Mouse (Mus musculus) forebrain, embryonic 14.5 days (tissue): ENCODE measurements around the gene Lhfpl2. TPM values are rescaled to one million over a fixed set of nuclear protein-coding genes. Genes with fewer than 3 reads are reported as not detected.

Experiments
- ATAC-seq: fragments of 200-750 bp; cut with Nextera tagmentation; 2 replicates; pipeline ENCODE4 v1.8.0; 2017; ENCODE audit warnings: mild to moderate bottlenecking, moderate library complexity
- DNase-seq: peaks from one replicate; pipeline ENCODE4 v3.0.0-alpha.2; 2015; ENCODE audit warnings: low spot score
- H3K27ac ChIP-seq: fragments of 300-500 bp; sonication (generic); 2 replicates; pipeline ENCODE4 v1.5.1; 2014; ENCODE audit warnings: low read depth, mild to moderate bottlenecking, control low read depth, low read length, moderate library complexity
- H3K27me3 ChIP-seq: fragments of 300-500 bp; sonication (generic); replicated peaks from 2 replicates; pipeline ENCODE4 v1.6.1; 2014; ENCODE audit warnings: low read length, control low read depth, mixed read lengths; ENCODE audit not compliant: control insufficient read depth, insufficient read depth
- H3K36me3 ChIP-seq: fragments of 300-500 bp; sonication (generic); 2 replicates; pipeline ENCODE4 v1.6.1; 2014; ENCODE audit warnings: low read length, control low read depth; ENCODE audit not compliant: control insufficient read depth, insufficient read depth
- H3K4me1 ChIP-seq: fragments of 300-500 bp; sonication (generic); 2 replicates; pipeline ENCODE4 v1.6.1; 2014; ENCODE audit warnings: antibody characterized with exemption, low read length, control low read depth; ENCODE audit not compliant: control insufficient read depth, insufficient read depth
- H3K4me2 ChIP-seq: fragments of 300-500 bp; sonication (generic); 2 replicates; pipeline ENCODE4 v1.6.1; 2014; ENCODE audit warnings: mild to moderate bottlenecking, control low read depth, low read length
- H3K4me3 ChIP-seq: fragments of 300-500 bp; sonication (generic); 2 replicates; pipeline ENCODE4 v1.5.1; 2014; ENCODE audit warnings: low read depth, low read length, control low read depth
- H3K9ac ChIP-seq: fragments of 300-500 bp; sonication (generic); 2 replicates; pipeline ENCODE4 v1.6.1; 2014; ENCODE audit warnings: mild to moderate bottlenecking, low read length, control low read depth, moderate library complexity
- H3K9me3 ChIP-seq: fragments of 300-500 bp; sonication (generic); replicated peaks from 2 replicates; pipeline ENCODE4 v1.6.1; 2016; ENCODE audit warnings: low read length, control low read depth, mixed read lengths; ENCODE audit not compliant: control insufficient read depth
- WGBS: fragments of 180-500 bp; shearing (Covaris S2); extraction: QIAGEN DNeasy Blood & Tissue Kit; methylation state at CpG from one replicate; pipeline ENCODE4 v1.1.7; 2014; 5-methylcytosine and 5-hydroxymethylcytosine counted together
- polyA plus RNA-seq: library from polyadenylated mRNA; unstranded; fragments of >200 nt; fragmentation: Nextera tagmentation; extraction: Ambion mirVana; gene quantifications from 2 replicates; pipeline ENCODE4 v1.2.1, GENCODE M21; 2014

Gene Lhfpl2
- polyA plus RNA-seq, 1 experiment from 2014 or later = 9.7 TPM

GRCm38 (mm10) chr13:94198616-94199015 lies 141.0 kb downstream of the Lhfpl2 start:
- H3K9me3 ChIP-seq = no peaks in the 10 kb centered on the region
- 0 out of 2 replicates have a peak, but pooled peaks cover 5% of the 10 kb centered on the region for H3K36me3 ChIP-seq
- no peaks in the 10 kb centered on the region for H3K4me1 ChIP-seq
- H3K27ac ChIP-seq = no peak overlapping the region
- H3K4me3 ChIP-seq = no peak overlapping the region
- no peaks in the 10 kb centered on the region for H3K27me3 ChIP-seq
- ATAC-seq (no peak), DNase-seq (no peak)
- 91% methylated on average over 6 of the region's 6 CpGs for WGBS
- no peak overlapping the region for H3K9ac ChIP-seq
- H3K4me2 ChIP-seq = no peak overlapping the region

- Histone ChIP-seq H3K36me3 (0 out of 2 replicates have a peak, but pooled peaks cover 5% of the 10 kb centered on the region), H3K4me1 (no peaks in the 10 kb centered on the region), H3K9me3 (no peaks in the 10 kb centered on the region), H3K4me2 (no peak overlapping the region), H3K27me3 (no peaks in the 10 kb centered on the region), H3K4me3 (no peak overlapping the region), H3K27ac (no peak overlapping the region), H3K9ac (no peak overlapping the region)
- no peak for DNase-seq
- WGBS = 81% methylated on average over 8 of the region's 8 CpGs
- ATAC-seq = no peak
Measured at GRCm38 (mm10) chr13:94199829-94200228, 142.2 kb downstream of the Lhfpl2 start.

DNA sequence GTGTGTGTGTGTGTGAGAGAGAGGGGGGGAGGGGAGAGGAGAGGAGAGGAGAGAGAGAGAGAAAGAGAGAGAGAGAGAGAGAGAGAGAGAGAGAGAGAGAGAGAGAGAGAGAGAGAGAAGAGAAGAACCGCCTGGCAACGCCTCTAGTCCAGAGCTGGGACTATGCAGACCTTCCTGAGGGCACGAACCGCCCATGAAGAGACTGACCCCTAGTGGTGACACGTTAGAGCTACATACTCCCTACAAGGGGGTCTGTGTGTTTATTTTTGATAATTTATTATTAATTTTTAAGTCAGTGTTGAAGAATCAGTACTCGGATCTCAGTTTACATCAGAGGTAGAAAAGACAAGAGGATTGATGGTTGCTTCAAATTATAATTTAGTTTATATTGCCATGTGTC lies 147.6 kb downstream of the Lhfpl2 start:
- H3K4me3 ChIP-seq = no peak overlapping the region

GRCm38 (mm10) chr13:94207973-94208372 lies 150.4 kb downstream of the Lhfpl2 start:
- Histone ChIP-seq H3K4me1 (peaks cover 8% of the 10 kb centered on the region; the same call in 1 of the 2 replicates), H3K27me3 (no peaks in the 10 kb centered on the region), H3K9ac (no peak overlapping the region), H3K4me3 (no peak overlapping the region), H3K36me3 (peaks cover 27% of the 10 kb centered on the region), H3K4me2 (no peak overlapping the region), H3K27ac (no peak overlapping the region), H3K9me3 (peaks cover 6% of the 10 kb centered on the region; the same call in 1 of the 2 replicates)
- ATAC-seq (no peak), DNase-seq (no peak)
- 97% methylated on average over 16 of the region's 16 CpGs for WGBS

More for the DNA sequence above, 147.6 kb downstream of the Lhfpl2 start:
- peaks cover 27% of the 10 kb centered on the region for H3K36me3 ChIP-seq
- 8% methylated on average over 6 of the region's 6 CpGs for WGBS
- no peaks in the 10 kb centered on the region for H3K4me1 ChIP-seq
- H3K9ac ChIP-seq = no peak overlapping the region
- no peak overlapping the region for H3K27ac ChIP-seq
- peaks cover 6% of the 10 kb centered on the region; the same call in 1 of the 2 replicates for H3K9me3 ChIP-seq
- H3K4me2 ChIP-seq = no peak overlapping the region
- H3K27me3 ChIP-seq = no peaks in the 10 kb centered on the region
- peak; percentile 79 for DNase-seq
- ATAC-seq = peak; percentile 90

DNA sequence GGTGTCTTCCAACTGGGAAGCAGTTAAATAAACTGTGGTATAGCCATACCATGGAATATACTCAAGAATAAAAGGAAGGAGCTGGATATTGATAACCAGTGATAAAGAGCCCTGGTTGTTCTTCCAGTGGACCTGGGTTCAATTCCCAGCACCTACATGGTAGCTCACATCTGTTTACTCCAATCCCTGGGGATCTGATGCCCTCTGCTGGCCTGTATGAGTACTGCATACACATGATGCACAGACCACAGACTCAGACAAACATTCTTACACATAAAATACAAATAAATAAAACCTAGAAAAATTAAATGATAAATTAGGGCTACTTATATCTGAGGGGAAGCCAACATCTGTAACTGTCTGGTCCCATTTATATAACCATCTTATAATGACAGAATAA lies 151.3 kb downstream of the Lhfpl2 start:
- H3K4me3 ChIP-seq = no peak overlapping the region
- peaks cover 6% of the 10 kb centered on the region; the same call in 1 of the 2 replicates for H3K9me3 ChIP-seq
- no peak overlapping the region for H3K4me2 ChIP-seq
- no peak overlapping the region for H3K27ac ChIP-seq
- ATAC-seq (no peak), DNase-seq (no peak)
- peaks cover 8% of the 10 kb centered on the region; the same call in 1 of the 2 replicates for H3K4me1 ChIP-seq
- no peak overlapping the region for H3K9ac ChIP-seq
- H3K36me3 ChIP-seq = peaks cover 23% of the 10 kb centered on the region
- H3K27me3 ChIP-seq = no peaks in the 10 kb centered on the region

DNA sequence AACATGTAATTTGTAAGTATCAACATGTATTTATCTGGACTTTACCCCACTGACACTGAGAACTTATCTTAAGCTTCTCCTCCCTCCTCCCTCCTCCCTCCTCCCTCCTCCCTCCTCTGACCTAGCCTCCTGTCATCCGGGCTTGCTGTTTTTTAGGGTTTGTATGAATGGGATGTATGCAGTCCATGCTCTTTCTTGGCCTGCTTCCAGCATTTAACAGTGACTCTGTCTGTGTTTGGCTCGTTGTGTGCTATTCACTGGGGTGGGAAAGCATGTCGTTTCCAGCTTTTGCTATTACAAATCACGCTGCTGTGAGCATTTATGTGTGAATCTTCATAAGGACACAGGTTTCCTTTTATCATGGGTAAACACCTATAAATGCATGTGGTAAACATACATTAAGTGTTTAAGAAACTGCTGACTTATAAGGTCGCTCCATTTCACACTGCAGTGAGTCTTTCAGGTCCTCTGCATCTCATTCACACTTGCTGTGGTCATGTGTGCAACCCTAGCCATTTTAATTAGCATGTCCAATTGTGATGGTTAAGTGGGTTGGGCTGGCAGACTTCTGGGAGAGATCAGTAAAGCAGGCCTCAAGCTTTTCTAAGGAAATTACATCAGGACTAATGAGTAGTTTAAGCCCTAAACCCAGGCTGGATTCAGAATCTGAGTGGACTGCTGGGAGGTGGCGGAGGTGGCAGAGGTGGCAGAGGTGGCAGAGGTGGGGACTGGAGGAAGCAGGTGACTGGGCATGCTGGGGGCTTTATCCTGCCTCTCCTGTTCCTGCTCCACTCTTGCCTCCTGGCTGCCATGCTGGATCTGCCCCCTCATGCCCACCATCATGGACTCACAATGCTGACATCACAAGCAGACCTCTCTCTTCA lies 153.9 kb downstream of the Lhfpl2 start:
- Histone ChIP-seq H3K9ac (no peak overlapping the region), H3K4me3 (no peak overlapping the region), H3K4me1 (peaks cover 8% of the 10 kb centered on the region; the same call in 1 of the 2 replicates), H3K27me3 (no peaks in the 10 kb centered on the region), H3K4me2 (no peak overlapping the region), H3K27ac (peak overlapping the region; percentile 56; the same call in 1 of the 2 replicates), H3K36me3 (peaks cover 18% of the 10 kb centered on the region), H3K9me3 (peaks cover 6% of the 10 kb centered on the region; the same call in 1 of the 2 replicates)
- WGBS = 8% methylated on average over 6 of the region's 6 CpGs
- DNase-seq = peak; percentile 79
- ATAC-seq = peak; percentile 93

- peak overlapping the region; percentile 56; the same call in 1 of the 2 replicates for H3K27ac ChIP-seq
- DNase-seq = no peak
- ATAC-seq = no peak
Measured at GRCm38 (mm10) chr13:94212179-94212578, 154.6 kb downstream of the Lhfpl2 start.

GRCm38 (mm10) chr13:94212716-94213115 lies 155.1 kb downstream of the Lhfpl2 start:
- WGBS = 85% methylated on average over 2 of the region's 2 CpGs
- Histone ChIP-seq H3K9ac (no peak overlapping the region), H3K27ac (no peak overlapping the region), H3K4me2 (no peak overlapping the region), H3K36me3 (peaks cover 14% of the 10 kb centered on the region), H3K4me3 (no peak overlapping the region), H3K27me3 (no peaks in the 10 kb centered on the region), H3K4me1 (peaks cover 8% of the 10 kb centered on the region; the same call in 1 of the 2 replicates), H3K9me3 (peaks cover 6% of the 10 kb centered on the region; the same call in 1 of the 2 replicates)
- no peak for DNase-seq
- ATAC-seq = no peak

More at GRCm38 (mm10) chr13:94212179-94212578, 154.6 kb downstream of the Lhfpl2 start:
- H3K4me3 ChIP-seq = no peak overlapping the region
- peaks cover 14% of the 10 kb centered on the region for H3K36me3 ChIP-seq
- no peaks in the 10 kb centered on the region for H3K27me3 ChIP-seq
- peaks cover 6% of the 10 kb centered on the region; the same call in 1 of the 2 replicates for H3K9me3 ChIP-seq
- 82% methylated on average over 2 of the region's 2 CpGs for WGBS
- peaks cover 8% of the 10 kb centered on the region; the same call in 1 of the 2 replicates for H3K4me1 ChIP-seq
- H3K9ac ChIP-seq = no peak overlapping the region
- no peak overlapping the region for H3K4me2 ChIP-seq

- Histone ChIP-seq H3K27me3 (no peaks in the 10 kb centered on the region), H3K4me3 (no peak overlapping the region), H3K27ac (no peak overlapping the region), H3K4me2 (no peak overlapping the region), H3K9ac (no peak overlapping the region), H3K4me1 (no peaks in the 10 kb centered on the region; the same call in 1 of the 2 replicates), H3K9me3 (no peaks in the 10 kb centered on the region), H3K36me3 (peaks cover 21% of the 10 kb centered on the region)
- WGBS = 83% methylated on average over 14 of the region's 14 CpGs
- no peak; the same call in 1 of the 2 replicates for ATAC-seq
- peak; percentile 23 for DNase-seq
Measured at GRCm38 (mm10) chr13:94223609-94224008, 166.0 kb downstream of the Lhfpl2 start.
